Mouse (Mus musculus): ENCODE results near the gene Sds.
"Not testable (repeated sequence)": the region's sequence is repeated elsewhere in the genome, so short reads cannot be mapped to it uniquely, and the experiment has no call there.

The Sds gene

DNA sequence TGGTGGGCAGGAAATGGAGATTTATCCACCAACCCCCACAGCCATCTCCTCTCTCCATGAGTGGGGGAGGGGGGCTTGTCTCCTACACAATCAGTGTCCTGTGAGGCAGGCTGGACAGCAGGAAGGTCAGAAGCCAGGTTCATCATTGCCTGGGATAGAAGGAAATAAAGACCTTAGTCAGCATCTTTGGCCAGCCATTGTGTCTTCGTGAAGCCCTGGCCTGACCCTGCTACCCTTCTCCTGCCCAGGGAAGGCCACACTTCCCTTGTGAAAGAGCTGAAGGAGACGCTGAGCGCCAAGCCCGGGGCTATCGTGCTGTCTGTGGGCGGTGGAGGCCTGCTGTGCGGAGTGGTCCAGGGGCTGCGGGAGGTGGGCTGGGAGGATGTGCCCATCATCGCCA is 4.9 kb downstream of the Sds start:
- no peak for ATAC-seq (ENCODE audit: insufficient number of reproducible peaks, low FRiP score, low TSS enrichment)

DNA sequence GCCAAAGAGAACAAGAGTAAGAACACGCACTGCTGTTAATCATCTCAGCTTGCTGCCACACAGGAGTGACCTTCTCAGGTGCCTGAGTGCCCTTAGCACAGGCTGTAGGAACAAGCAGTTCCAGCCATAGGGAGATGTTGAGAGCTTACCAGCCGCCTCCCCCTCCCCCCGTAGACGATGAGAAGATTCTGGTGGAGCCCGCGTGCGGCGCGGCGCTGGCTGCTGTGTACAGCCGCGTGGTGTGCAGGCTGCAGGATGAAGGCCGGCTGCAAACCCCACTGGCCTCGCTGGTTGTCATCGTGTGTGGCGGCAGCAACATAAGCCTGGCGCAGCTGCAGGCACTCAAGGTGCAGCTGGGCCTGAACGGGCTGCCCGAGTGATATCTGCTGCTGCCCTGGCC is 7.1 kb downstream of the Sds start:
- no peak for ATAC-seq (ENCODE audit: insufficient number of reproducible peaks, low FRiP score, low TSS enrichment)

DNA sequence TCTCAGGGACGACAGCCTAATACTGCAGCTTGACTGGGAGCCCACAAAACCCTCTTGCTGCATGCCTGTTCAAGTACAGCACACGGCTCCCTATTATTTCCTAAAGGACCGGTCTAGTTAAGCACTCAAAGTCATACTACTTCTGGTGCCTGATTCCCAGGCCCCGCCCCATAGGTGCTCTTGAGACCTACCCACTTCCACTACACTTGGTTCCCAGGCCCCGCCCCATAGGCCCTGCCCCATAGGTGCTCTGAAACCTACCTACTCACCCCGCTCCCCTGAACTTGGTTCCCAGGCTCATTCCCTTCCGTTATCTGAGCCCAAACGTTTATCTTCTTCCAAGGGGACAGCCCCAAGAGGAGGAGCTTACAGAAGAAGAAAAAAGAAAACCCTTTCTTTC is 11.5 kb downstream of the Sds start:
- no peak for ATAC-seq (ENCODE audit: insufficient number of reproducible peaks, low FRiP score, low TSS enrichment)

DNA sequence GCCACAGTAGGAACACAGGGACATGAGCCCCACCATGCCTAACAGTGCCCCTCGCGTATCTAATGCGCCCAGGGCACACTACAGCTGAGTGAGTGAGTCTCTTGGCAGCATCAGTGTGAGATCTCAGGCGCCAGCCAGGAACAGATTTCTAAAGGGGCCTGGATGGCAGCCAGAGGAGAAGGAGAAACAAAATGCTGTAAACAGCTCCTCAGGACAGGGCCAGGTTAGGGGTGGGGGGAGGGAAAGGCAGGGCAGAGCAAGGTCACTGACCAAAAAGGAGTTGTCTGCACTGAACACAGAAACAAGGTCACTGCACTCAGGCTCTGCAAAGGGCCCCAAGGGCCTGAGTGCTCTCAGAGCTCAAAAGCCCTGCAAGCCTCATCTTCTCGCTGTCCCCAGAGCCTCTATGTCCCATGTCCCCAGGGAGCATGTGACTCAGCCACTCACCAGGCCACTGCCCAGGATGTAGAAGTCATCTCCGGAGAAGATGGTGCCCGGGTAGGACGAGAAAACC is 14.4 kb downstream of the Sds start:
- ATAC-seq (ENCODE audit: insufficient number of reproducible peaks, low FRiP score, low TSS enrichment) = no peak

DNA sequence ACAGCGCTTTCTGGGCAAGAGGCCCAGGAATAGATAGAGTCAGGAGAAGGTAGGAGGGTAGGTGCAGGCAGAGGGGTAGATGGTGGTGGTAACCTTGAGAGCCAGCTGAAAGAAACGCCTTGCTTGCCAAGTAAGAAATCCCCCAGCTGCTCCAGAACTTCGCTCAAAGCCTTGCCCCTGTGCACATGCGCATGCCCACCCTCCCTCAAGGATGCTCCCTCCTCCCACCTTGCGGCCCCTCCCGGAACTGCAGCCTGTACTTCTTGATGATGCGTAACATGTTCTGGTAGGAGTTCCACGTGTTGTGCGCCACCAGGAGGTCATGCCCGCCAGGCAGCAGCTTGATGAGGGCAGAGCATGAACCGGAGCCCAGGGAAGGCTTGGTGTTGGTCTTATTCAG is 16.1 kb downstream of the Sds start:
- ATAC-seq (ENCODE audit: insufficient number of reproducible peaks, low FRiP score, low TSS enrichment) = no peak

DNA sequence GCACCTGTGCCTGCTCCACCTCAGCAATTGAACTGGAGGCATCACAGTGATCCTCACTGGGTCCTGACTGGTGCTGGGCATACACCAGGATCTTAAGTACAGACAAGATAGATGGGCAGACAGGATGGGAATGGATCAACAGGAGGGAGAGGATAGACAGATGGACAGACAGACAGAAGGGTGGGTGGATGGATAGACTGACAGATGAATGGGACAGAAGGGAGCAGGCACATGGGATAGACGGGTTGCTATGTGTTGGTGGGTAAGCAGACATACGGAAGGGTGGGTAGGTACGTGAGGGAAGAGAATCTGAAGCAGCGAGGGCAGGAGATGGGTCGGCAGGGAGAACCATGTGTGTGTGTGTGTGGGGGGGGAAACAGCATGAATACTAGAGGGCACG is 17.1 kb downstream of the Sds start:
- ATAC-seq (ENCODE audit: insufficient number of reproducible peaks, low FRiP score, low TSS enrichment) = no peak

DNA sequence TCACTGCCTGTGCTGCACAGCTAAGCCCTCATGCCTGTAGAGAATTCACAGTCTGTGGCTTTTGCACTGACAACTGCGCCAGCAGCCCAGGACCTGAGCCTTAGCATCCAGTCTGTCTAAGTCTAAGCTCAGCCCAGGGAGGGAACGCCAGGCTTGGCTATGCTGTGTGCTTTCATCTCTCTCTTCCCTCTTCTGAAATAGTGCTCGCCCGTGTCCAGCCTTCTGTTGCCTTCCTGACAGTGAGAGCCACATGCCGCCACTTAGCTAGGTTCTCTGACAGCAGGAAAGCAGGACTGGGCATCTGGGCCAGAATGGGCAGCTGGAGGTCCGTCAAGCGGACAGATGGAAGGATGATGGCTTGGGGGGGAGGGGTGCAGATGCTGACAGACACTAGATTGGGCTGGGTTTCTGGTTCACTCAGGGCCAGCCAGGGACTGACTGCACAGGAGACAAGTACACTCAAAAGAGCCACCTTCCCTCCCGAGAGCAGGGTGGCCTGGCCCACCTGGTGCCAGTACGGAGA is 17.6 kb downstream of the Sds start:
- no peak for ATAC-seq (ENCODE audit: insufficient number of reproducible peaks, low FRiP score, low TSS enrichment)

DNA sequence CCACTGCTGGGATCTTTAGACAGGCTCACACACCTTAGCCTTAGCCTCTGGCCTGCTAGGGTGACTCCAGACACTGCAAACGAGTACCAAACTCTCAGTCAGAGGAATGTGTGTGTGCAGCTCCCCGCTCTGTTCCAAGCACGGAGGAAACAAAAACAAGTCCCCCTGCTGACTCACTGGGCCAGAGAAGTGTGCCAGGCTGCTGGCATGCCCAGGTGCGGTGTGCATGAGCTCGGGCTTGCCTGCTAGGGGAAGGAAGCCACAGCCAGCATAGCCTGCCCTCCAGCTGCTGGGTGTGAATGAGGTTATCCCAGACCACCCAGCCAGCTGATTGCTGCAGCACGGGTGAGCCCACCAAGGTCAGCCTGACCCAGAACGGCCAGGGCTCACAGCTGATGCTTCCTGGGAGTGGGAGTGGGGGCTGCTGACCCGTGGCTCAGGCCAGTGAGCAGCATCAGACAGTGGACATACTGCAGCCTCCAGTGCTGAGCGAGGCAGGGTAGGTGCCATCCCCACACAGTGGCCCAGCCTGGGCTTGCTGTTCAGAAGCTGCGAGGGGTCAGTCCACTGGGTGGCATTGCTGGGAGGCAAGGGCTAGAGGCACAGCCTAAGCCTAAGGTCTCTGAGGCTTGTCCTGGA is 18.9 kb downstream of the Sds start:
- no peak for ATAC-seq (ENCODE audit: insufficient number of reproducible peaks, low FRiP score, low TSS enrichment)

DNA sequence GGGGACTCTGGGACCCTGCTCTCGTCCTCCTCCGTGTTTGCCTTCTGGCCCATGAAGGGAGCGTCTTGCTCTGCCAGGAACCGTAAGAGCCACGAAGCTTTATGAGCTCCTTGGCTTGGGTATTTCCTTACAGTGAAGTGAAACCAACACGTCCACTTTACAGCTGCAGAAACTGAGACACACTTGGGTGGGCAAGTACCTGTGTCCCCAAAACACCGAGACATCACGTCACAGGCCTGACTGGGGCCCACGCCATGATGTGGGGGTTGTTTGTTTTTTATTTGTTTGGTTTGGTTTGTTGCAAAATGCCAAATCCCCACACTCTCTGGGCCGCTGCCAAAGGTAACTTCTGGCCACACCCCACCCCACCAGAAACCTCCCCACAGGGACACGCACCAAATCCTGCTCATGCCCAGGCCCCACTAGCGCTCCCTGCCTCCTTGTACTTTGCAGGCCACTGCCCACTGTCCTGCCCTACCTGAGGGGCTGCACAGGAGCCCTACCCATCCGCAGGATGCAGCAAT is 19.4 kb downstream of the Sds start:
- no peak for ATAC-seq (ENCODE audit: insufficient number of reproducible peaks, low FRiP score, low TSS enrichment)

DNA sequence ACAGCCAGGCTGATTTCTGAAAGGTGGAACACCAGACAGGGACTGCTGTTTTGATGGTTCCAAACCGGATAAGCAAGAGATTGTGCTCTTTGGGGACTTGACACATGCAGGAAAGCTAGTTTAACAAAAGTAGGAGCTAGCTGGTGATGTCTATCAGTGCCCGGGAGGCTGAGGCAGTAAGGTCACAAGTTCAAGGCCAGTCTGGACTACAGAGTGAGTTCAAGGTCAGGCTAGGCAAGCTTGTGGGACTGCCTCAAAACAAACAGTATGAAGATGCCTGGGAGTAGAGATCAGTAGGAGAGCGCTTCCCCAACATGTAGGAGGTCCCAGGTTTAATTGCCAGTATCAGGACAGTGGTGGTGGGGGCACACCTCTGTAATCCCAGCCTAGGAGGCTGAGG is 20.7 kb downstream of the Sds start:
- ATAC-seq (ENCODE audit: insufficient number of reproducible peaks, low FRiP score, low TSS enrichment) = no peak

DNA sequence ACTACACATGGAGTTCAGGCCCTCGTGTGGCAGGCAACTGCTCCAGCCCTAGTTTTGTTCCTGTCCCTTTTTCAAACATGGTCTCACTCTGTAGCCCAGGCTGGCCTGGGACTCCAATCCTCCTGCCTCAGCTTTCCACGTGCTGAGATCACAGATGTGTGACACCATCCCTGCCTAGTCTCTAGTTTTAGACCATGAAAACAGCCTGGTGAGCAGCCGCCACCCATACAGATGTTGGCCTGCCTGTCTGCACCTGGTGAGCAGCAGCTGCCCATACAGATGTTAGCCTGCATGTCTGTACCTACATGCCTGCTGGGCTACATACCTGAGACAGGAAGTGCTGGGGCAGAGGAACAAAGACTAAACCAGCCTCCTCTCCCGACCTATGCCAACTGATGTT is 22.9 kb downstream of the Sds start:
- no peak for ATAC-seq (ENCODE audit: insufficient number of reproducible peaks, low FRiP score, low TSS enrichment)

DNA sequence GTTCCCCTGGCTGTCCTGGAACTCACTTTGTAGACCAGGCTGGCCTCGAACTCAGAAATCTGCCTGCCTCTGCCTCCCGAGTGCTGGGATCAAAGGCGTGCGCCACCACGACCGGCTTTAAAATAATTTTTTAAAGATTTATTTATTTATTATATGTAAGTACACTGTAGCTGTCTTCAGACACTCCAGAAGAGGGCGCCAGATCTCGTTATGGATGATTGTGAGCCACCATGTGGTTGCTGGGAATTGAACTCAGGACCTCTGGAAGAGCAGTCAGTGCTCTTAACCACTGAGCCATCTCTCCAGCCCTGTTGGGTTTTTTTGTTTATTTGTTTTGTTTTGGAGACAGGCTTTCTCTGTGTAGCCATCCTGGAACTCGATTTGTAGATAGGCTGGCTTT is 24.3 kb downstream of the Sds start:
- not testable (repeated sequence) for ATAC-seq (ENCODE audit: insufficient number of reproducible peaks, low FRiP score, low TSS enrichment)

DNA sequence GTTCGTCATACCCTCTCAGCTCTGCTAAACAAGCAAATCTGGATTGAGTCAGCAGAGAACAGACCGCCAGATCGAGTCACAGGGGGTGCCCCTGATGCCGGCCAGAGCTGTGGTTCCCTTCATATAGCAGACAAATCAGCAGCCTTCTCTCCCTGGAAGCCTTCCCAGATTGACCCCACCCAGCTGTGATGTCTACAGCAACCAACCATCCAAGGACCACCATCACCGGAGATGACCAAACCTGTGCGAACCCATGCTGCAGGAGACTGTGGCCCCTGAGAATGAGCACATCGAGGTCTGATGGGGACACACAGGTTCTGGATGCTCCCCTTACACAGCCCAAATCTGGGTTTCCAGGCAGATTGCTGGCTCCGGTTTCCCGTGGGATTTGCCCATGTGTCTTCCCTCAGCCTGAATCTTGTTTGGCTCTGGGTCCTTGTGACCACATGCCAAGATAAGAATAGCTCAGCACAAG is 25.9 kb downstream of the Sds start:
- no peak for ATAC-seq (ENCODE audit: insufficient number of reproducible peaks, low FRiP score, low TSS enrichment)

DNA sequence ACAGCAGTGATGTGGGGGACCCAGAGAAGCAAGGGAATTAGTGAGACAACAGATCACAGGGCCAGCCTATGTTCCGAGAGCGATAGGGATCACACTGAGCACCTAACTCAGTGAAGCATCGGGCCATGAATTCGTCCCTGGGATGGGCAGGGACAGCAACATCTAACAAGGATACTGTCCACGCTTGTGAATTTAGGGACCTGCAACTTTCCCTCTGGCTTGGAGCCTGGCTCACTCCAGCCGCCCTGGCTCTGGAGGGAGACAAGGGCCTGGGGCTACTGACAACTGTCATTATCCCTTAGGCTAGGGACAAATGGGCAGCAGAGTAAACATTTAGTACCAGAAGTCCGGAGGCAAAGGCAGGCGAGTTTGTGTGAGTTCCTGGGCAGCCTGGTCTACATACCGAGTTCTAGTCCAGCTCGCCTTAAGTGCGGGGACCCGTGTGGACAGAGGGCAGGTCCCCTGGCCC is 26.4 kb downstream of the Sds start:
- ATAC-seq (ENCODE audit: insufficient number of reproducible peaks, low FRiP score, low TSS enrichment) = peak; percentile 9; the same call in 1 of the 2 replicates

DNA sequence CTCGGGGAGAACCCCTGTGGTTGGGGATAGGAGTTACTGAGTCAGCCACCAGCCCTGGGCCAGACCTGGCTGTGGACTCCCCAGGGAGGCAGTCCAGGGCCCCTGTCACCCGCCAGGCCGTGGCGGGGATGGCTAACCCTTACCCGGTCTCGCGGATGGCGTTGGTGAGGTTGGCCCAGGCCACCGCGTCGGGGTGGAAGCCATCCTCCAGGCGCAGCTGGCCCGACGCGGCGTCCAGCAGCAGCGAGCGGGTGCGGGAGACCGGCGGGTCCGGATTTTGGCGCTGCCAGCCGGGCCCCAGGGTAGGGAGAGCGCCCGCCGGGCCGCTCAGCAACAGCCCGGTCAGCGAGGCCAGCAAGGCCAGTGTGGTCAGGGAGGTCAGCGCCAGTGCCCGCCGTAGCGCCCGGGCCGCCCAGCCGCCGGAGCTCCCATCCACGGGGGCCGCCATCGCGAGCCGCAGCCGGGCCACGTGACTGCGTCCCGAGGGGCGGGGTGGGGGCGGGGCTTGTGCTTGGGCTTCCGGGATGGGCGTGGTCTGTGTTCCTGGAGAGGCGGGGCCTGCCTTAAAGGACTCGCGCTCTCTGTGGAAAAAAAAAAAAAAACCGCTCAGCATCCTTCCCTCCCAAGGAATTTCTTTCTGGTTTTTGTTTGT is 26.9 kb downstream of the Sds start, which contains the start of gene Plbd2:
TSS of gene Plbd2 (minus strand) at position 482 of the 652 bp plus-strand sequence.
- peak; percentile 64 for ATAC-seq (ENCODE audit: insufficient number of reproducible peaks, low FRiP score, low TSS enrichment)

DNA sequence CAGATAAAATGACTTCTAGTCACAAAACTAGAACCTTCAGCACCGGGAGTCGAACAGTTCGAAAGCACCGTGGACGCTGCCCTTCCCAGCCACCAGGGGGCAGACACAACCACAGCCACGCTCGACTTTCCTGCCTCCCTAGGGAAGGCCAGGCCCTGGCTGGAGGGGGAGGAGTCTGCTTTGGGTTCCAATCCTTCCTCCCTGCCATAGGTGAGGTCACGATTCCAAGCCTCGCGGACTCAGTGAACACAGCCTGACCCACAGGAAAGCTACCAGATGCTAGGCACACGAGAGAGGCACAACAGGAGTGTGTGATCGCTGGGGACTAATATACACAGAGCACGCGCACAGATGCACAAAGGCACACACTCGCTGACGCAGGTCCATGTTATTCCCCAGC is 29.0 kb downstream of the Sds start:
- ATAC-seq (ENCODE audit: insufficient number of reproducible peaks, low FRiP score, low TSS enrichment) = 0 out of 2 replicates have a peak, but pooled peaks have one; percentile 29

DNA sequence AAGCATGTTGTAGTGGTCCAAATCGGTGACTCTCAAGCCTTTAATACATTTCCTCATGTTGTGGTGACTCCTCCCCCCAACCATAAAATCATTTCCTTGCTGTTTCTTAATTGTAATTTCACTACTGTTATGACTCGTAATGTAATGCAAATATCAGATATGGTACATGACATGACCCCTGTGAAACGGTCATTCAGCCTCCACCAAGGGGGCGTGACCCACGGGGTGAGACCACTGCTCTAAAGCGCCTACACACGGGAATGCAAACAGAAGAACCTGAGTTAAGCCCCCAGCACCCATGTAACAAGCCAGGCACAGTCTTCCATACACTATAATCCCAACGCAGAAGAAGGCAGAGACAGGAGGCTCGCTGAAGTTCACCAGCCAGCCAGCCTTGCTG is 29.5 kb downstream of the Sds start:
- no peak for ATAC-seq (ENCODE audit: insufficient number of reproducible peaks, low FRiP score, low TSS enrichment)

DNA sequence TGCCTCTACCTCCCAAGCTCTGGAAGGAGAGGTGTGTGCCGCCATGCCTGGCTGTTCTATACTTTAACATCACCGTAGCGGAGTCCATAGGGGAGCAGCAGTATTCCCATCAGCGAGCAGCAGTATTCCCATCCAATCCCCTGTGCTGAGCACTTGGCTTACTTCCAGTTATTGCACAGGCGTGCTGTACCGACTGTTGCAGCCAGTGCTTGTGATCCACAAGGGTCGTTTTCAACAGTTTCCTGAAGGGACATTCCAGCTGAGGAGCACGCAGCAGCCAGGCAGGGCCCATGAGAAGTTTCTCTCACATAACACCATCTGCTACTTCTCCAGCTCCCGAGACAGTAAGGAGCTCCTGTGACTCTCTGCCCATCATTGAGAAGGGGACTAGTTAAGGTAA is 30.2 kb downstream of the Sds start:
- no peak for ATAC-seq (ENCODE audit: insufficient number of reproducible peaks, low FRiP score, low TSS enrichment)

DNA sequence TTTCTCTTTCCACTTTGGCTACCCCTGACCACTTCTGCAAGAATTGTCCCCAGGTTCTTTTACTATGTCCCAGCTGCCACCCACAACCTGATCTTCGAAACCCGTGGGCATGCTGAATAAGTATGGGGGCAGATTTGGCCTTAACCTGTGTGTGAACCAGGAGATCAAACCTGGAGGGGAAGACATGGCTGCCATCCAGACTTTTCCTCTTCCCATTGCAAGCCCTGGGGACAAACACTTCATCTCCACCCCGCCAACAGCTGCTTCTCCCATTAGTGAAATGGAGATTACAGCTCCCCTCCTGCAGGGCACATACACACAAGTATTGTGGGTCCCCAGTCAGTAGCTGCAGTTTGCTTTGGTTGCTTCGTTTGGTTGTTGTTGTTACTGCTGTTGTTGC is 31.0 kb downstream of the Sds start:
- no peak for ATAC-seq (ENCODE audit: insufficient number of reproducible peaks, low FRiP score, low TSS enrichment)

DNA sequence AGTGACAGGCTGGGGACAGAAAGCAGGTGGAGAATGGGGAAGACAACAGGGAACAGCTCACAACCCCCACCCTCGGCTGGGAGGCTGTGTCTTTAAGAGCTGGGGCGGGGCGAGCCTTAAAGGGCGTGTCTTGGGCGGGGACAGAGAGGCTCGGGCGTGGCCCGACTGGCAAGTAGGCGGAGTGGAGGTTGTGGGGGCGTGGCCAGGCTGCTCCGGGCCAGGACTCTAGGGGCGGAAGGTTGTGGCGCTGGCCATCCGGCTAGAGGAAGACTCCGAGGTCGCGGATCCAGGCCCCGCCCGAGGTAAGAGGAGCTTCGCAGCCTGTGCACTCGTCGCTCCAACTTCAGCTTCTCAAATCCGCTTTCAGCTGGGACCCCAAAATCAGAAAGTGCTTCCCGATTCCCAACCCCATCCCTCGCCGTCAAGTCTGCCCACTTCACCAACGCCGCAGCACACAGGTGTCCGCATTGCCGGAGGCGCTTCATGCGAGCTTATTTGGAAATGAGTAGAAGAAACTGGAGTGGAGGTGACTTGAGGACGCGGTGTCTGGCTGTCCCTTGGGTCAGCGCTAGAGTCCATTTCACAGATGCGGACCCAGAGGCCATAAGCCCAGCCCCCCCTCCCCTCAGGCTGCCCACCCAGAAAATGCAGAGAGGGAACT is 34.8 kb downstream of the Sds start, which contains the start of gene Slc8b1:
TSS of gene Slc8b1 (plus strand) at position 187 of the 661 bp plus-strand sequence.
- ATAC-seq (ENCODE audit: insufficient number of reproducible peaks, low FRiP score, low TSS enrichment) = peak; percentile 80; the same call in 1 of the 2 replicates

Measured in cerebellum, adult (tissue).